Mouse (Mus musculus) right cerebral cortex, adult 2 months (tissue): ENCODE data around the gene Slc5a11.

Source experiments
- DNase-seq, 2 experiments: peaks; one replicate each; pipeline ENCODE4 v3.0.0; 2021 to 2022; ENCODE audit warnings: low spot score in 2 of 2

Slc5a11 gene

DNA sequence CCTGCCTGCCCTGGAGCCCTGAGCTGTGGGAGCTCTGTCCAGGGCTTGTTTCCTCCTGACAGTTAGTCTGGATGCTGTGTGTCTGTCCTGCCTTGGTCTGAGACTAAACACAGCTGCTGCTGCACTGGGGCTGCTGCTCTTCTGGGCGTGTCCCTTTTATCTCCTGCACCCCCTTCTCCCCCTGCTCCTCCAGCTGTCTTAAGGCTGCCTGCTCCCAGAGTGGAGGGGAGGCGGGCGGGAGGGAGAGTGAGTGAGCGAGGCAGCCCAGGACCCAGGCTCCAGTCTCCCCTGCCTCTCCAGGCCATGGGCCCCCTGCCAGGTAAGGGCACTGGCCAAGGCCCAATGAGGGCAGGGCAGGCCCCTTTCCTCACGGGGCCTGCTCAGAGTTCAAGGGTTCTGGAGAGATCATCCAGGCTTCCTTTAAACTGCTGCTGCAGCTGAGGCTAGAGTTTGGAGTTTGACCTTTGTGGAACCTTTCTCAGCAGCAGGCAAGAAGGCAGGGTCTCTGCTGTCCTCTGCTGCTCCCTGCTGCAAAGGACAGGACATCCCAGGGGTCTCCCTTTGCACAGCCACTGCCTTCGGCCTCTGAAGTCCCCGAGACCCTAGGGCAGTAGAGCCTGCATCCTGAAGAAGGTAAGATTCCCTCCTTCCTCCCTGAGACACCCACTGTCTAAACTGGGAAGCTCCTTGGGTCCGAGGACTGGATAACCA lies at the start of gene Slc5a11:
Slc5a11 (plus strand) TSS at position 416 of the 711 bp plus-strand sequence.
- no peak for DNase-seq

DNA sequence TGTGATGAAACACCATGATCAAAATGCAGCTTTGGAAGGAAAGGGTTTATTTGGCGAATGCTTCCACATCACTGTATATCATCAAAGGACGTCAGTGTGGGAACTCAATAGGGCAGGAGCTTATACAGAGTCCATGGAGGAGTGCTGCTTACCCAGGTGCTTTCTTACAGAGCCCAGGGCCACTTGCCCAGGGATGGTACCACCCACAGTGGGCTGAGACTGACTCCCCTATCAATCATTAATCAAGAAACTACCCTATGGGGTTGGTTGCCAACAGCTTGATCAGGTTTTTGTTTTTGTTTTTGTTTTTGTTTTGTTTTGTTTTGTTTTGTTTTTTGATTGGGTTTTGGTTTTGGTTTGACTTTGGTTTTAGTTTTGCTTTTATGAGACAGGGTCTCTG lies 47.1 kb upstream of the Slc5a11 start:
- no peak for DNase-seq

DNA sequence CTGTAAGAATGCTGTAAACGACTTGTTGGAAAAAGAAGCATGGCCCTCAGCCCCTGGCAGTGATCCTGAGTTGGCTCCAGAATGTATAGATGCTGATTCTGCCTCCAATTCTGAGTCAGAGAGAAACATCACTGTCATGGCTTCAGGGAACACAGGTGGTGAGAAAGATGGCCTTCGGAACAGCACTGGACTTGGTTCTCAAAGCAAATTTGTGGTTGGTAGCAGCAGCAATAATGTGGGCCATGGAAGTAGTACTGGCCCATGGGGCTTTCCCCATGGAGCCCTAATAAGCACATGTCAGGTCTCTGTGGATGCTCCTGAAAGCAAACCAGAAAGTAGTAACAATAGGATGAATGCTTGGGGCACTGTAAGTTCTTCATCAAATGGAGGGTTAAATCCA lies 45.0 kb upstream of the Slc5a11 start:
- no peak for DNase-seq

DNA sequence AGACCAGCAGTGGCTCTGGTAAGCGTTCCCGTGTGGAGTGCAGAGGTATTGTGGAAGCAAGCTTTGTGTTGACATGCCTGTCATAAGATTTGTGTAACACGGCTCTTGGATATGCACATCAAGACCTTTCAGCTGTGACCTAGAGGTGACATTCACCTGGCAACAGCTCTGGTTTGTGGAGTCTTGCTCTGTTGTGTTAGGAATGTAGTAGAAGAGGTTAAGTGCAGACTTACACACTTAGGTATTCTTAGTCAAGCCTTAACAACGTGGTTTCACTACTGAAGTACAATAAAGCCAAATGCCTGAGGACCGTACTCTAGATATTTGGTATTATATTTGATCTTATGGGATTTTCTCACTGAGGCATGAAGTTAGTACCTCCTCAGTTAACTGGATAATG lies 42.5 kb upstream of the Slc5a11 start:
- no peak for DNase-seq

DNA sequence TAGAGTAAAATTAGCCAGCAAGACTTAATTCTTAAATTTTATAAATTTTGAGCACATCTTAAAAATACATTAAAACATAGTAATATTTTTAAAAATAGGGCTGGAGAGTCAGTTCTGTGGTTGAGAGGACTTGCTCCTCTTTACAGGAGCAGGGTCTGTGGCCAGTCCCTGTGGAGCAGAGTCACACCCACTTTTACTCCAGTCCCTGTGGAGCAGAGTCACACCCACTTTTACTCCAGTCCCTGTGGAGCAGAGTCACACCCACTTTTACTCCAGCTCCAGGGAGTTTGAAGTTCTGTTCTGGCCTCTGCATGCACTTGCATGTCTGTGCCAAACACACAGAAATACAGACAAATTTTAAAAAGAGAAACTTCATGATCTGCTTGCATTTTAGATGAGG lies 37.4 kb upstream of the Slc5a11 start:
- no peak for DNase-seq

DNA sequence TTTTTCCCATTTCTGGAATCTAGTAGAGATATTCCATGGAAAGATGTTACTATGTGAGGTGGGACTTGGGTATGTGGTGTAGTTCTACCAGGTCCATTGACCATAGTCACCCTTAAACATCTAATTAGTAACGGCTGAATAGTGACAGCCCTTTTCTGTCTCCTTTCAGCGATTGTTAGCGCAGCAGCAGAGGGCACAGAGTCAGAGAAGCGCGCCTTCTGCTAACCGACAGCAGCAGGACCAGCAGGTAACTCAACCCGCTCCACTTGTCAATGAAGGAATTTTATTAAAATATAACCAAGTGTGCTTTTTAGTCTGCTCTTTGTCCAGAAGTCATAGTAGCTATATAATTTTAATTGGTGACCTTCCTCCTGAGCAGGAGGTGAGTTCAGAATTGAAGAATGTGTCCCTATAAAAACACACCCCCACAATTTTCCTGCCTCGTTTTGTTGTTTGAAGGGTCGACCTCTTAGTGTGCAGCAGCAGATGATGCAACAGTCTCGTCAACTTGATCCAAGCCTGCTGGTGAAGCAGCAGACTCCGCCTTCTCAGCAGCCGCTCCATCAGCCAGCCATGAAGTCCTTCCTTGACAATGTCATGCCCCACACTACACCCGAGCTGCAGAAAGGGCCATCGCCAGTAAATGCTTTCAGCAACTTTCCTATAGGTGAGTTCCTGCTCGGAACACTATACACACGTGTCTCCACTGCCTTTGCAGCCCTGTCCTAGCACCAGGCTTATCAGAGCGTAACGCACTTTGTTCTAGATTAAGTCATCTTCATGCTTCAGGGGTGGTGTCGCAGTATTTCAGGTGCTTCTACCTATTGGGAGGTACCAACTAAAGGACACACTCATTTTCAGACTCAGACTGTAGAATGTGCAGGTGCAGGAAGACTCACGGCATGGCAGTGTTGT lies 32.5 kb upstream of the Slc5a11 start:
- no peak for DNase-seq

DNA sequence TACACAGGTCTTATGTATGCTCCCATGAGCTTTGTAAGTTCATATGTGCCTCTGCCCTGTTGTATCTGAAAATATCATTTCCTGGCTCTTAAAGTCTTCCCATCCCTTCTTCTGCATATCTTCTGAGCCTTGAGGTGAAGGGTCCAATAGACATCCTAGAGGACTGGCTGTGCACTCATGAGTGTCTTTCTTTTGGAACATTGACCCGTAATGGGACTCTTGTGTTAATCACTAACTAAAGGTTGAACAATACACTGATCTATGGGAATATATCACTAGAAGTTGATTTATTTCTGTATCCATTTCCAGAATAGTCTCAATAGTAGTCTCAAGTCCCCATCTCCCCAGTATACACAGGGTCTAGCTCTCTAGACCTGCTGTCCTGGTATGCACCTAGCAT lies 29.7 kb upstream of the Slc5a11 start:
- no peak for DNase-seq

DNA sequence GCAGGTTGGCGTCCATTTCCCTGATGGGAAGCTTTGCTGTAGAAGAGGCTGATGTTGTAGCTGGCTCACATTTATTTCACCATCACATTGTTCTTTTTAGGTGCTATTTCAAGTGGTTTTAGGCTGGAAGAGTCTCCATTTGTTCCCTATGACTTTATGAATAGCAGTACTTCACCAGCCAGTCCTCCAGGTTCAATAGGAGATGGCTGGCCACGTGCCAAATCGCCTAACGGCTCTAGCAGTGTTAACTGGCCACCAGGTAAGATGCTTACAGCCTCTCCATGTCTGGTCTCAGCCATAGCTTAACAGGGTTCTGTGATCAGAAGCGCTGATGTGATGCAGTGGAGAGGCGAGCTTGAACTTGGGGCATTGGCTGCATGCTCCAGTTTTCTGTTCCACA lies 28.1 kb upstream of the Slc5a11 start:
- DNase-seq: no peak

DNA sequence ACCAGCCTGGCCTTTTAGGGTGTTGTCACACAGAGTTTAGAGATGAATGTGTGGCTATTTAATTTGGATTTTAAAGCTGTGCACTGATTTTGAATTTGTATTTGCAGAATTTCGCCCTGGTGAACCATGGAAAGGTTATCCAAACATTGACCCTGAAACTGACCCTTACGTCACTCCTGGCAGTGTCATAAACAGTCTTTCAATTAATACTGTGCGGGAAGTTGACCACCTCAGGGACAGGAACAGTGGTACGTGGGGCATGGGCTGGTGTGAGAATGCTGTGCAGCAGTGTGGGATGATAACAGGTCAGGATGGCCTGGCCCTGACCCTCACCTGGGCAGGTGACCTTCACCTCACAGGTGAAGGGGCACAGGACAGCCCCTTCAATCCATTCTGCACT lies 27.3 kb upstream of the Slc5a11 start:
- DNase-seq: no peak

DNA sequence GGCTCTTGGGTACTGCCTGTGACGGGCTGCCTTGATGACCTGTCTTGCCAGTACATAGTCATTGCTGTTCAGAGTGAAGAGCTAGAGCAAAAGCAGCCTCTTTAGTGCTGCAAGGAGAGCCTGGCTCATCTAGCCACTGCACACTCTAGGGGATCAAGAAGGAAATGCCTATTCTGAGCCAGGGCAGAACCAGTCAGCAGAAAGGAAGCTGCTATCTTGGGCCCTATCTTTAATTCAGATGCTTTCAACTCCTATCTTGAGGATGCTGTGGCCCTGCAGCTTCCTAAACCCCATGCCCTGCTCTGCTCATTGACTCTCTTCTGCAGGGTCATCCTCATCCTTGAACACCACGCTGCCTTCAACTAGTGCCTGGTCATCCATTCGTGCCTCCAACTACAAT lies 26.1 kb upstream of the Slc5a11 start:
- DNase-seq: no peak

DNA sequence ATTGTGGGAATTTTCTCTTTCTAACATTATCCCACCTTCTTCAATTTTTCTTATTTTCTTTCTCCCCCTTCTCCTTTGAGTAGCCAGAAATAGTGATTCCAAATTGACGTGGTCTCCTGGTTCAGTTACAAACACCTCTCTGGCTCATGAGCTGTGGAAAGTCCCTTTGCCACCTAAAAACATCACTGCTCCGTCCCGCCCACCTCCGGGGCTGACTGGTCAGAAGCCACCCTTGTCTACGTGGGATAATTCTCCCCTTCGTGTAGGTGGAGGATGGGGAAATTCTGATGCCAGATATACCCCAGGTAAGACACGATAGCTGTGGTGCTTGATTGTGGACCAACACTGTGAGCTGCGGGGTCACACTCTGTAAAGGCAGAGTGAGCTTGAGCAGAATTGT lies 24.8 kb upstream of the Slc5a11 start:
- DNase-seq: no peak

DNA sequence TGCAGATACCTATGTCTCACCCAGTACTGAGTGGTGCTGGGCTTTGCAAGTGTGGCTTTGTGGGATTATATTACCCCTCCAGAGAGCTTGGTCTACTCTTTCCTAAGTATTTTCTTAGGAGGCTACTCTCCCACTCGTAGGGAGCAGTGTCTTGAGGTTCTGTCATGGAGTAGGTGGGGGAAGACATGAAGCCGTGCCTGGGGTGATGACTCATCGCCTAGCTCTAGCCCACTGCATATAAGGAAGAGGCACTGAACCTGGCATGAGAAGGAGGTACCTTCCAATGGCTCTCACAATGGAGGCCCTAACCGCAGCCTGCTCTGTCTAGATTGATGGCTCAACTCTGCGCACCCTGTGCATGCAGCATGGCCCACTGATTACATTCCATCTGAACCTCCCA lies 22.8 kb upstream of the Slc5a11 start:
- DNase-seq: no peak

DNA sequence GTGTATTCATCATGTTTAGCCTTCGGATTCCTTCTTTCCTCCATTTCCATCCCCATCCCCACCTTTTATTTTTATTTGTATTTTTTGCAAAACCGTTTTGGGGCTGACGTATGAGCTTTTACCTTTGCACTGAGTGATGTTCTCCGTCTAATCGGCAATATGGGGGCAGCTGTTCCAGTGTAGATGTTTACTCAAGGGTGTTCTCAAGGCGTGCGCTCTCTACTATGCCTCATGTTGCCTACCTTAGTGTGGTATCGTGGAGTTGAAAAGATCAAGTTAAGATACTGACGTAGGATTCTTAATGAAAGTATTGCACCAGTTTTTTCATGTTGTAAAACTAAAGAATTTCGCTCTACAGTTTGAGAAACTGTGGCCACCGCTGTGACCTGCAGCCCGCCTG lies 21.4 kb upstream of the Slc5a11 start:
- no peak for DNase-seq

DNA sequence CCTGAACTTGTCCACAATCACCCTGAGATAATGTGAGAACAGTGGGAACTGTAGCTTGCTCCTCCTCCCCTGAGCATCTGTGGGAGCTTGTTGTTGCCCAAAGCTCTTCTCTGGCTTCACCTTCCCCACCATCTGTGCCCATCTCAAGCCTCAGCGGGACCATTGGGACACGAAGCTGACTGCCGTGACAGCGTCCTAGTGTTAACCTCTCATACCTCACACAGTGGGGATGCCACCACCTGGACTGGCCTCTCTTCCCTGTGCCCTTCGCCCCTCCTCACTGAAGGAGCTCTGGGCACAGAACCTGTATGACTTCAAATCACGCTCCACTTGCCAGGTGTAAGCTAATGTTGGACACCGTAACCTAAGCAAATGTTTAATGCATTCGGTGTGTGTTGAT lies 19.9 kb upstream of the Slc5a11 start:
- no peak for DNase-seq

DNA sequence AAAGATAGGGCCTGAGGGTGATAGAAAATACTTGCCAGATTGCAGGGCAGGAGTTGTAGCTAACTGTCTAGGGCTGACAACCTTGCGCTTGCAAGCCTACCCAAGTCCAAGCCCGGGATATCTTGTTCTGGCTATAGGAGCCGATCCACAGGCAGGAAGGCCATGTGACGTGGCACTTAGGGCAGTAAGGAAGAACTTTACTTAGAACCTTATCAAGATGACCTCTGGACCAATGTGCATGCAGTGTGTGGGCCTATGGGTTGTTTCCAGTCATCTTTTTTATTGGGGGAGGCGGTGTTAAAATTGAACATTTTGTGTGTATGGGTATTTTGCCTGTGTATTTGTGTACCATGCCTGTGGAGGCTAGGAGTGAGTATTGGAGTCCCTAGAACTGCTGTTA lies 18.1 kb upstream of the Slc5a11 start:
- DNase-seq: no peak

DNA sequence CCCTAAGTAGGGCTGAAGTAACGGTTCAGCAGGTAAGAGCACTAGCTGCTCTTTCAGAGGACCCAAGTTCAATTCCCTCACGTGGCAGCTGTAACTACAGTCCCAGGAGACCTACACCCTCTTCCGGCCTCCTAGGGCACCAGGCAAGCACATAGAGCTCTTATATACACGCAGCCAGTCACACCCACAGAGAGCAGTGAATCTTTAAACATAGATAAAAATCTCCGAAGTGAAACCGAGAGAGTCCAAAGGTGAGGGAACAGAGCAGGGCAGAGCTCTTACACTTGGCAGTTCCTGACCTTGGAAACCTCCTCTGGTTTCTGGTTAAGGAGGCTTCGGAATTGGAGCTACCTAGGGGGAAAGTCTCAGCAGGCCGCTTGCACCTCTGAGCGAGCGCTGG lies 15.9 kb upstream of the Slc5a11 start:
- DNase-seq: no peak

DNA sequence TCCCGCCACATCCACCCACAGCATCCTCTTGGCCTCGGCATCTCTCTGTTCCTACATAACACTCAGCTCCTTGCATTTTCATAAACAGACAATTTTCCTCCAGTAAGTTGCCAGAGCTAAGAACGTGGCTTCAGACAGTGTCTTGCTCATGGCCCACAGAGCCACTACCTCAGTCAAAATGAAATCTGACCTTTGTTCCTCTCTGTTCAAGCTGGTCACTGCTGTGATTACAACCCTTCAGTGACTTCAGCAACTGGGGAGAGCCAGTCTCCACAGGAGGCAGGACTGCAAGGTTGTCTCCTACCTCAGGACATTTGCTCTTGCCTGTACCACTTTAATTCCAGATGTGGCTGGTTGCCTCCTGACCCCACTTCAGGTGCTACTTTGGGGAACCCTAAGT lies 15.4 kb upstream of the Slc5a11 start:
- no peak for DNase-seq

DNA sequence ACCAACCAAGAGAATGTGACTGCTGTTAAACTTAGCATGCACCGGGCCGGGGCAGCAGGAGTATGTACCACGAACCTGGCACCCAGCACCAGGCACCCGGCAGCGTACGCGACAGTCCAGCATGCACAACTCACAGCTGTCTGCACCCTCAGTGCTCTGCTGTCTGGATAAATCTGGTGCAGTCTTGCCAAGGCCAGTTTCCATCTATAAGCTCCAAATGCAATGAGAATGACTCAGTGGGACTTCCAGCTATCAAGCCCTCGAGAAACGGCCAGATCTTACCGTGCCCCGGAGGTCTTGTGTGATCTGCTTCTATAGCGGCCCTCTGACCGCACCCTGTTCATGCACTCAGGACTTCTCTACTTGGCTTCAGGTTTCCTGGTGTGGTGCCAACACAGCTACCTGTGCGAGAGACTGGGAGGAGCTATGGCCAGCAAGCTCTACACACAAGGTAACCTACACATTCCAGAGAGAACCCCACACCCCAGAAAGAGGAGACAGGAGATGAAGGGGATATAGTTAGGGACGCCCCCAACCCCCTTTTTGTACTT lies 14.8 kb upstream of the Slc5a11 start:
- no peak for DNase-seq

DNA sequence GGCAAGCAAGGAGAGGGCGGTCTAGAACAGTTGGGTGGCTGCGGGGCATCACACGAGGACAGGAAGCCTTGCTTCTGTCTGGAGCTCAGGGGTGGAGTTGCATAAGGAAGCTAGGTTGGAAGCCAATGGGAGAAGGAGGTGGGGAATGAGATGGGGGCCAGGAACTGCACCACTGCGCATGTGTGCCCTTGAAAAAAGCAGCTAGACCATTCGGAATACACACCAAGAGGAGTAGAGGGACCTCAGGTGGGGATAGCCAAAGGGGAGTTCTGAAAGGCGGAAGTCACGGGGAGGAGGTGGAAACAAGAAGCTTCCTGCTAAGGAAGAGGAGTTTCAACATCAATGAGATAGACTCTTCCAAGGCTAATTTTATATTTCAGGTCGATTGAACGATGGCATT lies 13.9 kb upstream of the Slc5a11 start:
- no peak for DNase-seq

DNA sequence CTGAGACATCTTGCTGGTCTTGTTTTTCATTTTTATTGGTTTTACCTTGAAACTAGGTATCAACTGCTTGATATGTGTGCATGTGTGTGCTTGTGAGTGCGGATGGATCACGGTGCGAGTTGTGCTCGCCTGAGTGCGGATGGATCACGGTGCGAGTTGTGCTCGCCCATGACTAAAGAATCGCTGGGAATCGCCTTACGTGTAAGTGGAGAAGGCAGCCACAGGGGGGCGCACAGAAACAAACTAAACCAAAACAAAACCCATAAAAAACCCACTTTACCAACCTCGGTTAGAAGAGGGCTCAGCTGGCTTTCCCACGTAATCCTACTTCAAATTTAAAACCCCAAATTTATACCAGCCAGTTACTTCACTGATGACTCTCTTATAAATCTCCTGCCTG lies 9.3 kb upstream of the Slc5a11 start:
- DNase-seq: peak; percentile 72 to 77

DNA sequence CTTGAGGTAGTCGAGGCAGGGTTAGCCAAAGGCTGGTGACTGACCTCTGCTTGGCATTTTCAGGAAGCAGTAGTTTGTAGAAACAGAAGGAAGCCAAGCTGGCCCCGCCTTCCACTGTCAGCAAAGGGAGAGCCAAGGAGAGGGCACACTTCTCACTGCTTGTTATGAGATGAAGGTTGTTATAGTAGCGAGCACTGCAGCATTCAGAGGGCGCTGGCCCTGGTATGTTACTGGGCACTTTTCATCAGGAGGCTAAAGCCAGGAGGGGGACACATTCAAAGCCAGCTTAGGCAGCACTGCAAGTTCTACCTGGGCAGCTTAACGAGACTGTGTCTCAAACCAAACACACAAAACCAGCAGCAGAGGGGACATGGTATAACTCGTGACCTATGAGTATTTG lies 7.0 kb upstream of the Slc5a11 start:
- no peak for DNase-seq

DNA sequence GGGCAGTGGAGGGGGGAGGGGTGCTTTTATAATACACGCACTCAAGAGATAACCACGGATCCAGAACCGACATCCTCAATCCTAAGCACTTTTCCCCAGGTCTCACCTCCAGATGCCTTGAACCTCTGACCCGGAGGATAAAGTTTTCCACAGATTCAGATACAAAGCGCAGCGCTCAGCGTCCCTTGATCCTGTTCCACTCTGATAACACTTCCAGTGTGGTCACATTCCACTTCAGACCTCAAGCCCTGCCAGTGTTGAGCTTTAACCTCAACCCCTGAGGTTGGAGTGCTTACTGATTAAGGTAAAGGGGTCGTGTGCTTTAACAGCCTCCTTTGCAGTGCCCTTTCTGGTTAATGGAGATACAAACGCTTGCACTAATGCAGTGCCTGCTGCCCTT lies 4.7 kb upstream of the Slc5a11 start:
- no peak for DNase-seq

DNA sequence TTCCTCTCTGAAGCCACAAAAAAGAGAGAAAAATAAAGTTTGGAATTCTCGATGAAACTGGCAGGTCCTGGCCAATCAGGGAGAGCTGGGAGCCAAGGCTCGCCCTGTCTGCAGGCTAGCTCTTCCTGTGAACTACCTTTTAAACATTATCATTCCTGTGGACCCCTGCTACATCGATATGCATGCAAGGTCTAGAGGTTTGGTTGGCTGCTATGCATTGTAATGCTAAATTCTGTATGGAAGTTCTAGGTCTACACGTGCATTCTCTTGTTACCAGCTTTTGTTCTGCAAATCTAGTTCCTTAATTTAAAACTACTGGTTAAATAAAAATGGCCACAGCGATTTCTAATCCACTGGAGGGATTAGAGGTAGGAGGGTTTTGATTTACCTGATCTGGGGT lies 3.1 kb upstream of the Slc5a11 start:
- DNase-seq: no peak
